Mouse (Mus musculus) kidney, embryonic 15.5 days (tissue): ENCODE results near the gene Nhs. TPM values are rescaled to one million over a fixed set of nuclear protein-coding genes. Genes with fewer than 3 reads are reported as not detected.

ENCODE experiments used
- ATAC-seq: fragments of 200-750 bp; cut with Nextera tagmentation; replicated peaks from 2 replicates; pipeline ENCODE4 v1.8.0; 2017; ENCODE audit warnings: moderate TSS enrichment; ENCODE audit not compliant: low FRiP score
- H3K27ac ChIP-seq: fragments of 300-500 bp; sonication (generic); 2 replicates; pipeline ENCODE4 v1.5.1; 2015; ENCODE audit warnings: mild to moderate bottlenecking, inconsistent platforms
- H3K27me3 ChIP-seq: fragments of 300-500 bp; sonication (generic); 2 replicates; pipeline ENCODE4 v1.6.1; 2015; ENCODE audit warnings: inconsistent platforms
- H3K36me3 ChIP-seq: fragments of 300-500 bp; sonication (generic); 2 replicates; pipeline ENCODE4 v1.6.1; 2015; ENCODE audit warnings: inconsistent platforms
- H3K4me1 ChIP-seq: fragments of 300-500 bp; sonication (generic); 2 replicates; pipeline ENCODE4 v1.6.1; 2015; ENCODE audit warnings: inconsistent platforms
- H3K4me2 ChIP-seq: fragments of 300-500 bp; sonication (generic); 2 replicates; pipeline ENCODE4 v1.6.1; 2015; ENCODE audit warnings: moderate library complexity, mild to moderate bottlenecking, inconsistent platforms
- H3K4me3 ChIP-seq: fragments of 300-500 bp; sonication (generic); replicated peaks from 2 replicates; pipeline ENCODE4 v1.5.1; 2015; ENCODE audit warnings: mild to moderate bottlenecking, inconsistent platforms
- H3K9ac ChIP-seq: fragments of 300-500 bp; sonication (generic); 2 replicates; pipeline ENCODE4 v1.6.1; 2015; ENCODE audit warnings: mild to moderate bottlenecking, inconsistent platforms
- H3K9me3 ChIP-seq: fragments of 300-500 bp; sonication (generic); replicated peaks from 2 replicates; pipeline ENCODE4 v1.6.1; 2016; ENCODE audit warnings: inconsistent platforms
- WGBS: fragments of 180-500 bp; shearing (Covaris S2); methylation state at CpG from one replicate; pipeline ENCODE4 v1.1.7; 2015; ENCODE audit warnings: mixed read lengths; 5-methylcytosine and 5-hydroxymethylcytosine counted together
- polyA plus RNA-seq: library from polyadenylated mRNA; unstranded; fragments of >200 nt; fragmentation: Nextera tagmentation; extraction: Ambion mirVana; gene quantifications from 2 replicates; pipeline ENCODE4 v1.2.1, GENCODE M21; 2015

The Nhs gene
- polyA plus RNA-seq, 1 experiment from 2014 or later = 3.1 TPM

DNA sequence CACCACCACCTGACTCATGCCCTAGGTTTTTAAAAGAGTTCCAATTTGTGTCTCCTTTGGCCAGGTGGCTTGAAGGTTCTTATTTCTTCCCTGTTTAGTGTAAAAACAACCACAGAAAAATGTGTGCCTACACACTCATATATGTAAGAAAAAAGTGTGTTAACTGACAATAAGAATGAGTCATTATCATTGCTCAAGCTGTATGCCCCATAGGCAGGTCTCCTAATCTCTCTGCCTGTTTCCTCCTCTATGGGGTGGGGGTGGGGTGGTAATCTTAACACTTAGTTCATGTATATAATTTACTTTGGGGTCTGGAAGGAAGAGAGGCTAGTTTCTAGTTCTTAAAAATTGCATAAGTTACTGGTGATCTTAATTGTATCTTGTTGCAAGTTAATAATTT is 186.8 kb downstream of the Nhs start:
- ATAC-seq = no peak
- no peak overlapping the region for H3K9ac ChIP-seq
- peaks cover 52% of the 10 kb centered on the region for H3K27me3 ChIP-seq
- peaks cover 8% of the 10 kb centered on the region; the same call in 1 of the 2 replicates for H3K4me1 ChIP-seq
- H3K36me3 ChIP-seq = no peaks in the 10 kb centered on the region
- H3K4me2 ChIP-seq = no peak overlapping the region
- no peak overlapping the region for H3K4me3 ChIP-seq
- no peak overlapping the region for H3K27ac ChIP-seq
- no peaks in the 10 kb centered on the region for H3K9me3 ChIP-seq

DNA sequence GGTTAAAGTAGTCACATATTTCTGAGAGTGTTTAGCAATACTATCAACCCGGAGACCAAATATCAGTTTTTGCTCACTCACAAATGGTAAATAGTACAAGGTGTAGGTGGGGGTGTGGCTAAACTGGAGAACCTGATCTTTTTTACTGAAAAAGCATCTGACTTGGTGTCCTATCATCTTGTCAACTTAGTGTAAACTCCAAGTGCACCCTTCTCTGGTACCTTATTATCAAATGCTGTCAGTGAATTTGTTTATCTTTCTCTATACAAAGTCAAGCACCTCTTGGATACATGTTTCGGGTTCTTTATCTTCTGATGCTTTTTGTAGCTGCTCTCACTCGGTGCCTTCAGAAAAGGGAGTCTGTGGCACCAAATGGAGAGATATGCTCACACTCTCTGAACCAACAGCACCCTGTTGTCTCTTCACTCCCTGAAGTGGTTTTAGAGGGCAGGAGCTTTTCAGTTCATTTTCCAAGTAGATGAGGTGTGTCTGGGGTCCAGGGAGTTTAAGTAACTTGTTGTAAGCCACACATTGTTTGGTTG is 187.5 kb downstream of the Nhs start:
- H3K9ac ChIP-seq = no peak overlapping the region
- no peak for ATAC-seq
- 82% methylated on average over 3 of the region's 3 CpGs for WGBS
- H3K36me3 ChIP-seq = no peaks in the 10 kb centered on the region
- H3K4me3 ChIP-seq = no peak overlapping the region
- no peak overlapping the region for H3K4me2 ChIP-seq
- no peaks in the 10 kb centered on the region for H3K9me3 ChIP-seq
- peaks cover 51% of the 10 kb centered on the region for H3K27me3 ChIP-seq
- H3K27ac ChIP-seq = no peak overlapping the region
- H3K4me1 ChIP-seq = 0 out of 2 replicates have a peak, but pooled peaks cover 5% of the 10 kb centered on the region

DNA sequence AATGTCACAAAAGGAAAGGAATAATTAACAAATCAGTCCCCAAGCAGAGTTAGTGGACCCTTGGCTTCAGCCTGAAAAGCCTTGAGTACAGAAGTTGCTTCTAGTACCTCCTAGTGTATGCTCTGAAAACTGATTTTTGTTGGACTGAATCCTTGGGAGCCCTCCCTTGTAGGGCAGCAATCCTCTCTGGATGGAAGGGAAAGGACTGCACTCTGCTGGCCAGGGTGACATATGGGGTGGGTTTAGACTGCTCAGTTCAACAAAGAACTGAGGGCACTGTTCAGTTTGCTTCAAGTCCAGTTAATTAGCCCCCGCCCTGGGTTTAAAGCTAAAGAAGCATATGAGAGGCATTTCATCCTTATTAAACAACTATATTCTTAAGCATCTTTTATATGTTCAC is 188.4 kb downstream of the Nhs start:
- Histone ChIP-seq H3K27ac (no peak overlapping the region), H3K9me3 (no peaks in the 10 kb centered on the region), H3K27me3 (peaks cover 49% of the 10 kb centered on the region), H3K4me3 (no peak overlapping the region), H3K4me1 (0 out of 2 replicates have a peak, but pooled peaks cover 5% of the 10 kb centered on the region), H3K36me3 (no peaks in the 10 kb centered on the region), H3K4me2 (no peak overlapping the region), H3K9ac (no peak overlapping the region)
- 92% methylated on average over 1 of the region's 1 CpGs for WGBS
- no peak for ATAC-seq

DNA sequence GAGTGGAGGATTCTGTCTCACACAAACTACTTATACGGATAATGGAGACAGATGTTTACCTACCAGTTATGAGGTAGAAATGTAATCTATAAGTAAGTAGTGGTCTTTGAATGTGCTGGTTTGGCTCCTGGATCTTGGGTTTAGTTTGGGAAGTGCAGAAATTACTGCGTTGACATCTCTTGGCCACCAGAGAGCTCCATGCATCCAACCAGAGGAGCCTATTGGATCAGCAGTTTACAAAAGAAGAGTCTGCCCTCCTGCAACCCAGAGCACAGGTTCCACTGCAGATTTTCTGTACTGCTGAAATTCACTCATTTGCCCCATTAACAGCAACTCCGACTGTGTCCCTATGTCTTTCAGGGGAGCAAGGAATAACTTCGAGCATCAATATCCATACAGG is 191.8 kb downstream of the Nhs start:
- H3K27me3 ChIP-seq = peaks cover 40% of the 10 kb centered on the region
- H3K9ac ChIP-seq = no peak overlapping the region
- H3K4me1 ChIP-seq = no peaks in the 10 kb centered on the region
- H3K9me3 ChIP-seq = no peaks in the 10 kb centered on the region
- ATAC-seq = 0 out of 2 replicates have a peak, but pooled peaks have one; percentile 36
- H3K27ac ChIP-seq = no peak overlapping the region
- H3K4me3 ChIP-seq = no peak overlapping the region
- H3K4me2 ChIP-seq = no peak overlapping the region
- no peaks in the 10 kb centered on the region for H3K36me3 ChIP-seq
- WGBS = 39% methylated on average over 4 of the region's 4 CpGs

DNA sequence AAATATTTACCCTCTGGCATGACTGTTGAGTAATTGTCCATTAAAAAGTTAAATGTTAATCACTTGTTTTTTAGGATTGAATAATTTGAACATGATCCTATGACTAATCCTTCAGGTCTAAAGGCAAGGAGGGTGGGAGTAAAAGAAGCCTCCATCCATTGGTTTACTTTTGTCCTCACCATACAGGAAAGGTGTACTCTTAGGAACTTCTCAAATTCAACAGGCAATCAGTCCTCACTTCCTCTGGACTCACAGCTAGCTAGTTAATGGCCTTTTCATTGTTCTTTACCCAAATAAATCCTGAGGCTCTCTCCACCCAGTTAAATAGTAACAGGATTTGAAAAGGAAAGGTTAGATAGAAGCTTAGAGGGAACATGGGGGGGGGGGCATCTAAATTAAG is 196.2 kb downstream of the Nhs start:
- Histone ChIP-seq H3K4me2 (no peak overlapping the region), H3K36me3 (no peaks in the 10 kb centered on the region), H3K4me1 (peaks cover 7% of the 10 kb centered on the region; the same call in 1 of the 2 replicates), H3K9me3 (no peaks in the 10 kb centered on the region), H3K27me3 (peaks cover 25% of the 10 kb centered on the region), H3K27ac (no peak overlapping the region), H3K9ac (no peak overlapping the region), H3K4me3 (no peak overlapping the region)
- no peak; the same call in 1 of the 2 replicates for ATAC-seq

DNA sequence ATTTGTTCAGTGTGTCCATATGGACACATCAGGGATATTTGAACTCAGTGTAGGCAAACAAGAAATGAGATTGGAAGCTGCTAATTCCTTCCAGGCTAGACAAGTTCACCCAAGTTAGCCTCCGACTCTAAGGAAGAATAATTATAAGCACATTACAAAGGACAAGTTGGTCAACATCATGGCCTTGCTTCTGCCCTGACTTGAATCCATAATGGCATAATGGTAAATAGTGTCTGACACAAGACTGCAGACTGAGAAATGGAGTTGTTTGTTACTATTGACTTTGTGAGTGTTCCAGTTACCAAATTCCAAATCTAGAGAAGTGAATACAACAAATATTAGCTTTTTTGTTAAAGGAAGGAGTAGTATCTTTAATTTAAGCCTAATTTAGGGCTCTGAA is 196.7 kb downstream of the Nhs start:
- no peak for ATAC-seq
- Histone ChIP-seq H3K27ac (no peak overlapping the region), H3K27me3 (peaks cover 25% of the 10 kb centered on the region), H3K36me3 (no peaks in the 10 kb centered on the region), H3K9ac (no peak overlapping the region), H3K4me3 (no peak overlapping the region), H3K9me3 (no peaks in the 10 kb centered on the region), H3K4me2 (no peak overlapping the region), H3K4me1 (peaks cover 7% of the 10 kb centered on the region; the same call in 1 of the 2 replicates)
- WGBS = 84% methylated on average over 1 of the region's 1 CpGs

DNA sequence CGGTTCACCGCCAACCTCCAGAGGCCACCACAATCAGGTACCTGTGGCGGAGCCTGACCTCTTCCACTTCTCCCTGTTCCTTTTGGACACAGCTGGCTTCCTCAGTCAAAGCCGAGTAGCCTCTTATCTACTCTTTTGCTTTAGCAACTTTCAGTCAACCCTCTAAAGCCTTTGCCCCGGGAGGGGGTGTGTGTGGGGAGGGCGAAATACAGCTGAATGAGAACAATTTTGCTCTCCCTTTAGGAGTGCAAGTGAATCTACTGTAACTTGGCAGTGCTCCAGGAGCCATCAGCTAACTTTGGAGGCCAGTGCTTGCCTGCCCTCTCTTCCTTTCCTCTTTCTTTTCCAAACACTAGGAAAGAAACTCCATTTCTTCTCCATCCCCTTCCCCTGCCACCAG is 197.8 kb downstream of the Nhs start:
- Histone ChIP-seq H3K4me3 (no peak overlapping the region), H3K4me2 (no peak overlapping the region), H3K27ac (peak overlapping the region; percentile 66), H3K36me3 (no peaks in the 10 kb centered on the region), H3K27me3 (peaks cover 28% of the 10 kb centered on the region), H3K4me1 (peaks cover 7% of the 10 kb centered on the region; the same call in 1 of the 2 replicates), H3K9ac (no peak overlapping the region), H3K9me3 (no peaks in the 10 kb centered on the region)
- ATAC-seq = no peak
- WGBS = 52% methylated on average over 6 of the region's 6 CpGs

DNA sequence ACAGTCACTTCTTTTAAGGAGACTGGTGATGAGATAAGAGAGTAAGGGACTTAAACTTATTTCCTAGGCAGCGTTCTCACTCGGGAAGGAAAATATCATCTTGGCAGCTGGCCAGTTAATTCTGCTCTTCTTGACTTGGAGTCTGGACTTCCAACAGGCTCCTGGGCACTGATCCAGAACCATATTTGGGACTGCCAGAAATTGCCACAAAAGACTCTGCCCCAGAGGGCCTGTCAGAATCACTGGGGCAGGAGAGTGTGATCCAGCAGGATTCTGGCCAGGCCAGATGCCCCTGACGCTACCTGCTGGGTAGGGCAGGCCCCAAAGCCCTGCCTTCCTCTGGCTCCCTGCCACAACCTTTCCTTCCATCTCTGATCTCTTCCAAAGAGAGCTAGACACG is 198.4 kb downstream of the Nhs start:
- H3K4me3 ChIP-seq = no peak overlapping the region
- H3K27ac ChIP-seq = peak overlapping the region; percentile 66

DNA sequence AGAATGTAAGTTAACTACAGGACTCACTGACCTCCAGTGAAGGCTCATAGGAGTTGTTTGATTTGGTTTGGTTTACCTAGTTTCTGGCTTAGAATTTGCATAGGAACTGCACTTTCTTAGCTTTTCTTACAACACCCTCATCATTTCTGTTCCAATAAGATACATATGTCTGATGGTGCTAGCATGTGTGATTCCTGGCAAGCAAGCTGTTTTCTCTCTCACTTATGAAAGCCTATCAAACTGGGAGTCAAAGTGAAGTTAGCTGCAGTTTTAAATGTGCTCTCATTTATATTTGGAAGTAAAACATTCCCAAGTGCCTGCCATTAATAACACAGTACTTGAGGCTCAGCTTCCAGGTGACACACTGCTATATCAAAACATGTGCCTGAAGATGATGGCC is 207.2 kb downstream of the Nhs start:
- ATAC-seq = no peak
- no peak overlapping the region for H3K4me3 ChIP-seq
- H3K36me3 ChIP-seq = no peaks in the 10 kb centered on the region
- no peak overlapping the region for H3K27ac ChIP-seq
- peaks cover 48% of the 10 kb centered on the region for H3K27me3 ChIP-seq
- no peak overlapping the region for H3K9ac ChIP-seq
- no peaks in the 10 kb centered on the region for H3K9me3 ChIP-seq
- no peaks in the 10 kb centered on the region for H3K4me1 ChIP-seq
- H3K4me2 ChIP-seq = no peak overlapping the region

More for the DNA sequence above, 198.4 kb downstream of the Nhs start:
- no peaks in the 10 kb centered on the region for H3K36me3 ChIP-seq
- H3K4me1 ChIP-seq = peaks cover 7% of the 10 kb centered on the region; the same call in 1 of the 2 replicates
- peaks cover 28% of the 10 kb centered on the region for H3K27me3 ChIP-seq
- H3K9me3 ChIP-seq = no peaks in the 10 kb centered on the region
- no peak overlapping the region for H3K9ac ChIP-seq
- WGBS = 32% methylated on average over 4 of the region's 4 CpGs
- no peak overlapping the region for H3K4me2 ChIP-seq
- ATAC-seq = no peak

DNA sequence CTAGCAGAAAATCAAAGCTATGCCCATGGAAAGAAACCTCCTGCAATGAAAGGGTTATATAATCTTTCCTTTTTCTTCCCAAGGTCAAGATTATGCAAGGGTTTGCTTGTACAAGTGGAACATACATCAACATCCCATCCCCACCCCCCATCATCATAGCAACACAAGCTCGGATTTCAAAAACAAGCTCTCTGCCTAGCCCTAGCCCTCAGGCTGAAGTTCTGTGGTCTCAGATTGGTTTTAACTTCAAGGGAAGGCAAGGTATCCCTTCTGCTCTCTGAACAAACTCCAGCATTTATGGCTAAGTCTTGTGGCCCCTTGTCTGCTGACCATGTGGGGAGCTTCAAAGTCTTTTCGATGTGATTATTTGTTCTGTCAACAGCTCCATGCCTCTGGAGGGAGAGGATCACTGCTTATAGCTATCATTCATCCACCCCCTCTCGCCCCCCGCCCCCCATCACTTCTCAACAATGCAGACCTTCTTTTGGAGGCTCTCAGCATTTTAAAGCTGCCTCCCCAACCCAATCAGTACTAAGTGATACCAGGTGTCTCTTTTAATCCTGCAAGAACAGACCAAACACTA is 216.3 kb downstream of the Nhs start:
- 25% methylated on average over 4 of the region's 4 CpGs for WGBS
- ATAC-seq = no peak; the same call in 1 of the 2 replicates
- no peak overlapping the region for H3K4me2 ChIP-seq
- H3K27ac ChIP-seq = no peak overlapping the region
- H3K36me3 ChIP-seq = no peaks in the 10 kb centered on the region
- peaks cover 23% of the 10 kb centered on the region; the same call in 1 of the 2 replicates for H3K27me3 ChIP-seq
- no peaks in the 10 kb centered on the region for H3K4me1 ChIP-seq
- no peaks in the 10 kb centered on the region for H3K9me3 ChIP-seq
- no peak overlapping the region for H3K4me3 ChIP-seq
- no peak overlapping the region for H3K9ac ChIP-seq

DNA sequence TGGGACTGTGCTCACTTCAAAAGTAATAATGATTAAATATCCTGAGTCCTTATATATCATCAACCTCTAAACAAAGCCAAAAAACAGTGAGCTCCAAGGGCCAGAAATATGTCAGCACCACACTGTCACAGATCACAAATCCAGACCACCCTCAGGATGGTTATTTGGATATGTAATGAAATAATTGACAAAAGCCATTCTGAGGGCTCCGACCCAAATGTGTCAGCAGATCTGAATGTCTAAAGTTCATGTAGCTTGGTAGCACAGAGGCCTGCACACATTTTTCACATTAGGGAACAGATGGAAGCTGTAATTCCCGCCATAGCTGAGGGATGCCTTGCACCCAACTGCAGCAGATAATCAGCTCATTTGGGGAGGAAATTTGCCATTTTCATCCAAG is 218.8 kb downstream of the Nhs start:
- Histone ChIP-seq H3K4me2 (no peak overlapping the region), H3K9me3 (no peaks in the 10 kb centered on the region), H3K27ac (no peak overlapping the region), H3K4me3 (no peak overlapping the region), H3K27me3 (peaks cover 41% of the 10 kb centered on the region), H3K9ac (no peak overlapping the region), H3K4me1 (no peaks in the 10 kb centered on the region), H3K36me3 (no peaks in the 10 kb centered on the region)
- 59% methylated on average over 2 of the region's 2 CpGs for WGBS
- ATAC-seq = 0 out of 2 replicates have a peak, but pooled peaks have one; percentile 40

DNA sequence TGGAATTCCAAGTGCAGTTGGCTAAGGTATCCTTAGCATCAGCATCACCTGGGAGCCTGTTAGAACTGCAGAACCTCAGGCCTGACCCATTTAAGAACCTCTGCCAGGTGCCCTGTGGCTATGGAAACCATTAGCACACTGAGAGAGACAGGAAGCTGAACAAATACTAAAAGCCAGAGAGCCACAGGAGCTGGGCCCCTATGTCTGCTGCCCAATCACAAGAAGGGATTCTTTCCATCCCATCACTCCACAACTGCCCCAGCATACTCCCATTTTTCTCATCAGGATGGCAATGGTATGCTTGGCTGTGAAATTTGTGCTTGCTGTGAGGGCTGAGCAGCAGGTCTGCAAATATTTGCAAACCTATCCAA is 232.9 kb downstream of the Nhs start:
- H3K9ac ChIP-seq = no peak overlapping the region
- H3K27me3 ChIP-seq = peaks cover 49% of the 10 kb centered on the region
- peak; percentile 15; the same call in 1 of the 2 replicates for ATAC-seq
- peak overlapping the region; percentile 75 for H3K27ac ChIP-seq
- H3K4me2 ChIP-seq = peak overlapping the region; percentile 39; the same call in 1 of the 2 replicates
- no peaks in the 10 kb centered on the region for H3K36me3 ChIP-seq
- H3K9me3 ChIP-seq = no peaks in the 10 kb centered on the region
- H3K4me3 ChIP-seq = no peak overlapping the region
- H3K4me1 ChIP-seq = peaks cover 9% of the 10 kb centered on the region; the same call in 1 of the 2 replicates
